Mouse (Mus musculus): ENCODE results near the gene Gm28051. TPM values are rescaled to one million over a fixed set of nuclear protein-coding genes. Genes with fewer than 3 reads are reported as not detected.

The Gm28051 gene
- polyA plus RNA-seq, 1 experiment from 2014 or later: not detected

DNA sequence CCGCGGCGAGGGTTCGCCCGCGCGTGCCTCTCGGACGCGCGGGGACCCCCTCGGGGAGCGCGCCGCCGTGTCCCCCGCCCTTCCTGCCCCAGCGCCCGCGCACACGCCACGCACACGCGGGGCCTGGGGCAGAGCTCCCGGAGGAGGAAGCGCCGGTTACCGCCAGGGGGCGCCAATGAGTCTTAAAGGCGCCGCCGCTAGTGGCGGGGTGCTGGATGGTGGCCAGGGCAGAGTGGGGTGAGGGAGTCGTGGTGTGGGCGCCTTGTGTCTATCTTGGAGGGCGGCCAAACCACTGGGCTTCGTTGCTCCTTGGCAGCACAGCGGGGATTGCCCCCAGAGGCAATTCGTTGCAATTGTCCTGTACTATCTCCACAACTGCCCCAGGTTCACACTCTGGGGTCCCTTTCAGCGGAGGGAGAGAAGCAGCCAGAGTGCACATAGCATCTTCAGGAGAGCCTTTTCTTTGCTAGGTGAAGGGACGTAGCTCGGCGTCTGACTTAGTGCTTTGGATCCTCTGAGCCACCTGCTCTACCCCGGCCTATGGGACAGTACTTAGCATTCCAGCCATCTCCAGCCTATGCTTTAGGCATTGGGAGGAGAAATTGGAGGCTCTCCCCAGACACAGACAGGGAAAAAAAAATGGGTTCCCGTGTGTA is 52.2 kb downstream of the Gm28051 start:
- no peaks in the 10 kb centered on the region for H3K9me3 ChIP-seq
- peak overlapping the region; percentile 83 for H3K27ac ChIP-seq
- peaks cover 42% of the 10 kb centered on the region for H3K4me1 ChIP-seq (replicated peaks)
- peak overlapping the region; percentile 84 for H3K9ac ChIP-seq (replicated peaks)
- H3K36me3 ChIP-seq: no peaks in the 10 kb centered on the region
- ATAC-seq (ENCODE audit: insufficient number of reproducible peaks, insufficient read depth, low FRiP score, low TSS enrichment, low read depth): peak; percentile 77
- H3K4me3 ChIP-seq (replicated peaks): peak overlapping the region; percentile 76
- WGBS: 3% methylated on average over 45 of the region's 45 CpGs
- H3K4me2 ChIP-seq: peak overlapping the region; percentile 95
- H3K27me3 ChIP-seq: peaks cover 9% of the 10 kb centered on the region

DNA sequence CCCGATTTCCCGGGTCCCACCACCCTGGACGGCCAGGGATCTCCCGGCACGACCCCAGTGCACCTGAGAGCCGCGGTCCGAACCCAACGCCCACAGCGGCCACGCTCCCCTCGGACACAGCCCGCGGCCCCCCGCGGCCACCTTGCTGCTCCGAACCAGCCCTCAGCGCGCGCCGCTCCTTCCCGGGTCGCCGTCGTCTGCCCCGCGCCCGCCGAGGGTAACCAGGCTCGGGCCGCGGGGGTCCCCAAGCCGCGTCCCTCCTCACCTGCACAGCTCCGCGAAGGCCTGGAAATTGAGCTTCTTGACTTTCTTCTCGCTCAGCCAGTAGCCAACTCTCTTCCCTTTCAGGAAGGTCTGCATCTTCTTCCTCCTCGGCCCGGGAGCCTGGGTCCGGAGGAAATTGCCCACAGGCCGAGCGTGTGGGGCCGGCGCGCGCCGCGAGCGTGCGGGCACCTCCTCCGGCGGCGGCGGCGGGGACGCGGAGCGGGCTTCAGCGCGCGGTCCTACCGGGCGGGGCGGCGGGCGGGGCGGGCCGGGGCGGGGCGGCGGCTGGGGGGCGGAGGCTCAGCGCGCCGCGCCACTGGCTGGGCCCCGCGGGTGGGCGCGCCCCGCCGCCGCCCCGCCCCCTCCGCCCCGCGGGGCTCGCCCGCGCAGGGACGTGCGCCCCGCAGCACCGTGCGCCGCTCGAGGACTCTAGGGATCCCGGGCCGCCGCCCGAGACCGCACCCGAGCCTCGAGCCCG is 52.9 kb downstream of the Gm28051 start, which contains the start of gene Itpk1:
Gene Itpk1, minus strand, starts transcription at position 474 of the 742 bp plus-strand sequence.
- H3K4me1 ChIP-seq (replicated peaks): peaks cover 41% of the 10 kb centered on the region
- ATAC-seq (ENCODE audit: insufficient number of reproducible peaks, insufficient read depth, low FRiP score, low TSS enrichment, low read depth): peak; percentile 80
- peak within 1 kb of the TSS; percentile 83 for H3K27ac ChIP-seq
- H3K4me3 ChIP-seq (replicated peaks): peak within 1 kb of the TSS; percentile 76
- H3K4me2 ChIP-seq: peak within 1 kb of the TSS; percentile 95
- peaks cover 9% of the 10 kb centered on the region for H3K27me3 ChIP-seq
- no peaks in the 10 kb centered on the region for H3K9me3 ChIP-seq
- no peaks in the 10 kb centered on the region for H3K36me3 ChIP-seq
- under 1% methylated on average over 75 of the region's 105 CpGs for WGBS
- H3K9ac ChIP-seq (replicated peaks): peak within 1 kb of the TSS; percentile 84

DNA sequence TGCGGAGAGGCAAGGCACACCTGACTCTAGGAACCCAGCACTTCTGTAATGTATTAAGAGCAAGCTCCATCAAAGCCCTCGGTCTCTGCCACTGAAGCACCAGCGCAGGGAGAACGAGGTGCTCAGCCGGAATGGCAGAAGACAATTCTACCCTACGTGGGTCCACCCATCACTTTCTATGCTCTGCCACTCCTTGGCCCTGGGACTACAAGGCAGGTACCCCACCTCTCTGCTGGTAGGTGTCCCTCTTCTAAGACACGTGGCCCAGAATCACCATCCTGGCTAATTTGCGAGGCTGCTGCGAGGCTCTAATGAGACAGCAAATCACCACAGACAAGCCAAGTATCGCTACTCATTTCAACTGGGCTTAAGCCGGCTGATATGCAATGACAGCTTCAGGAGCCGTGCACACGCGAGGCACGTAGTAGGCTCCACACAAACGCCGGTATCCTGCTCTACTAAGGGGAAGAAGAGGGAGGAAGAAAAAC is 53.6 kb downstream of the Gm28051 start:
- no peak overlapping the region for H3K27ac ChIP-seq
- no peaks in the 10 kb centered on the region for H3K9me3 ChIP-seq
- H3K4me1 ChIP-seq (replicated peaks): peaks cover 48% of the 10 kb centered on the region
- peak overlapping the region; percentile 78 for H3K9ac ChIP-seq (replicated peaks)
- H3K27me3 ChIP-seq: peaks cover 9% of the 10 kb centered on the region
- H3K36me3 ChIP-seq: no peaks in the 10 kb centered on the region
- peak overlapping the region; percentile 95 for H3K4me2 ChIP-seq
- H3K4me3 ChIP-seq (replicated peaks): peak overlapping the region; percentile 76
- WGBS: 3% methylated on average over 17 of the region's 17 CpGs
- ATAC-seq (ENCODE audit: insufficient number of reproducible peaks, insufficient read depth, low FRiP score, low TSS enrichment, low read depth): peak; percentile 7; the same call in 1 of the 2 replicates

DNA sequence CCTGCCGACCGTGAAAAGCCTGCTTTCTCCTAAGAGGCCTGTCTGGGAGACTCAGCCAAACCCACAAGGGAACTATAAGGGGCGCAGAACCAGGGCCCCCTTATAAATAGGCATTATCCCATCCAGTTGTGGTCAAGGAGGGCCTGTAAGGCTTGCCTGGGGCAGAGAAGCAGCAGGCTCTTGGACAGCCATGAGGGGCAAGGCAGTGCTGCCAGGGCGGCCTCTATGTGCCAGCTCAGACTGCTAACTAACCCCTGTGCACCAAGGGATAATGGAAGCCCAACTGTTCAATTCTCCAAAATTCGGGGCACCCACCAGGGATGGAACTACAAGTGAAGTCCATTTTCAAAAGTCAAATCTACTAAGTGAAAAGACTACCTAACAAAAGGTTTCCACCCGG is 54.1 kb downstream of the Gm28051 start:
- peak overlapping the region; percentile 76 for H3K4me3 ChIP-seq (replicated peaks)
- H3K36me3 ChIP-seq: no peaks in the 10 kb centered on the region
- H3K4me2 ChIP-seq: peak overlapping the region; percentile 95
- 41% methylated on average over 6 of the region's 6 CpGs for WGBS
- 0 out of 2 replicates have a peak overlapping the region, but pooled peaks have one; percentile 1 for H3K27ac ChIP-seq
- no peaks in the 10 kb centered on the region for H3K9me3 ChIP-seq
- H3K27me3 ChIP-seq: peaks cover 9% of the 10 kb centered on the region
- H3K9ac ChIP-seq (replicated peaks): 0 out of 2 replicates have a peak overlapping the region, but pooled peaks have one; percentile 13
- no peak for ATAC-seq (ENCODE audit: insufficient number of reproducible peaks, insufficient read depth, low FRiP score, low TSS enrichment, low read depth)
- H3K4me1 ChIP-seq (replicated peaks): peaks cover 53% of the 10 kb centered on the region

DNA sequence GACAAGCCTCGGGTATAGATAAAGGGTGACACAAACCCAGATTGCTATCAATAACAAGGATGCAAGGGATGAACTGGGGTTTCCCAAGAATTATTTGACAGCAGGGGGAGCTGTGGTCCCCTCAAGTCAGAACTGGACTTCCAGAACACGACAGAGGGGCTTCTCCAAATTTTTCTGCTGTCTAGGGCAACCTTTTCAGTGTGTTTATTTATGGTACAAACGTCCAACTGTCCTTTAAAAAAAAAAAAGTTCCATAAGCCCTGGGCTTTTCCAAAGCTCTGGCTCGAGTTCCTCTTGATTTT is 54.5 kb downstream of the Gm28051 start:
- Histone ChIP-seq H3K4me2 (peak overlapping the region; percentile 95), H3K4me3 (replicated peaks) (peak overlapping the region; percentile 76), H3K27me3 (peaks cover 9% of the 10 kb centered on the region), H3K9ac (replicated peaks) (no peak overlapping the region; the same call in 1 of the 2 replicates), H3K9me3 (no peaks in the 10 kb centered on the region), H3K4me1 (replicated peaks) (peaks cover 57% of the 10 kb centered on the region), H3K36me3 (no peaks in the 10 kb centered on the region), H3K27ac (0 out of 2 replicates have a peak overlapping the region, but pooled peaks have one; percentile 50)
- WGBS: 11% methylated on average over 4 of the region's 4 CpGs
- ATAC-seq (ENCODE audit: insufficient number of reproducible peaks, insufficient read depth, low FRiP score, low TSS enrichment, low read depth): no peak

DNA sequence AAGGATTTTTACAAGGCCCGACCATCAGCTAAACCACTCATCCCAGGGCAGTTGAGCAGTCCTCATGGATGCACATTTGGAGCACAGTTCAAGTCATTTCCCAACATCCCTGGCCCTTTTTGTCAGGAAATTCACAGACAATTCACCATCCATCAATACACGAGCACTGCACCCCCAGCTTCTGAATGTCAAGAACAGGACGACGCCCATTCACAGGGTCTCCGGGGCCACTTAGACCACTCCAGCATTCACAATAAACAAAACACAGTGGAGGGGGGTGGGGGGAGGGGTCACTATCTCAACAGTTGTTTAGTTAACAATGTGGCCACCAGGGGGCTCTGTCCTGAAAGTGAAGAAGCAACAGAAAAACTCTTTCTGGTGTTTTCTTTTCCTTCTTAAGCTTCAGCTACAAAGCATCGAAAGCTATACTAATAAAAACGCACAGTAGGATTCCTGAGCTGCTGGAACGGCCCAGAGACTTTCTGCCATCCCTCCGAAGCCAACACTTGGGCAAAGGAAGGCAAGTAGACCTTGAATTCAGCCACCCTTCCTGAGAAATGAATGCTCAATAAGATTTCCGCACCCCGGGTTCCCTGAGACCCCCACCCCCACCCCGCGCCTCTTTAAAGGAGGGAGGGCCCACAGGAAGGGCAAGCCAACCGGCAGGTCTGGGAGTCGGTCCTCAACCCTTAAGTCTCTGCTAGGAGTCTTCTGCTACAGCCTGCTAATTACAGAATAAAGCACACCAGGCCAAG is 55.0 kb downstream of the Gm28051 start:
- no peaks in the 10 kb centered on the region for H3K9me3 ChIP-seq
- no peak for ATAC-seq (ENCODE audit: insufficient number of reproducible peaks, insufficient read depth, low FRiP score, low TSS enrichment, low read depth)
- peaks cover 9% of the 10 kb centered on the region for H3K27me3 ChIP-seq
- H3K4me2 ChIP-seq: peak overlapping the region; percentile 95
- 0 out of 2 replicates have a peak overlapping the region, but pooled peaks have one; percentile 50 for H3K27ac ChIP-seq
- peak overlapping the region; percentile 31 for H3K4me3 ChIP-seq (replicated peaks)
- no peaks in the 10 kb centered on the region for H3K36me3 ChIP-seq
- WGBS: 5% methylated on average over 15 of the region's 15 CpGs
- no peak overlapping the region; the same call in 1 of the 2 replicates for H3K9ac ChIP-seq (replicated peaks)
- peaks cover 62% of the 10 kb centered on the region for H3K4me1 ChIP-seq (replicated peaks)

DNA sequence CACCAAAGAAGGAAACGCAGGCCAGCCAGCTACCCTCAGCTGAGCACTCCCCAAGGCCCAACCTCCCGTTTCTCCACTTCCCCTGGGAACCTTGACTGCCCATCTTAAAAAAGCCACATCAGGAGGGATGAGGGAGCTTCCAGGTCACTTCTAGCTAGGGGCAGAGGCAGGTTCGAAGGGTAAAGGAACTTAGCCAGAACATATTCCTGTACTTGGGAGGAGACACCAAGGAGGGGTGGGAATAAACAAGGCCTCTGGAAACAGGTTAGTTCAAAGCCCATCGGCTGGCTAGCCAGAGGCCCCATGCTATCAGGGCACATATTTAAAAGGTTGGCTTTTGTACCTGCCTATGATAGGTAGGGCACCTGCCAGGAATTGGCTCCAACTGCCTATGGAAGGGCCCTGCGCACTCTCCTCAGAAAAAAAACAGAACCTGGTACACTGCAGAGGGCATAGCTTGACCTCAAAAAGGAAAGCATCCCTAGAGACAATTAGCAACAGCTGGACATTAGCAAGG is 55.8 kb downstream of the Gm28051 start:
- Histone ChIP-seq H3K9me3 (no peaks in the 10 kb centered on the region), H3K27ac (no peak overlapping the region), H3K4me1 (replicated peaks) (peaks cover 69% of the 10 kb centered on the region), H3K4me2 (no peak overlapping the region), H3K27me3 (peaks cover 9% of the 10 kb centered on the region), H3K4me3 (replicated peaks) (no peak overlapping the region), H3K9ac (replicated peaks) (no peak overlapping the region), H3K36me3 (no peaks in the 10 kb centered on the region)
- no peak for ATAC-seq (ENCODE audit: insufficient number of reproducible peaks, insufficient read depth, low FRiP score, low TSS enrichment, low read depth)
- 89% methylated on average over 5 of the region's 5 CpGs for WGBS

DNA sequence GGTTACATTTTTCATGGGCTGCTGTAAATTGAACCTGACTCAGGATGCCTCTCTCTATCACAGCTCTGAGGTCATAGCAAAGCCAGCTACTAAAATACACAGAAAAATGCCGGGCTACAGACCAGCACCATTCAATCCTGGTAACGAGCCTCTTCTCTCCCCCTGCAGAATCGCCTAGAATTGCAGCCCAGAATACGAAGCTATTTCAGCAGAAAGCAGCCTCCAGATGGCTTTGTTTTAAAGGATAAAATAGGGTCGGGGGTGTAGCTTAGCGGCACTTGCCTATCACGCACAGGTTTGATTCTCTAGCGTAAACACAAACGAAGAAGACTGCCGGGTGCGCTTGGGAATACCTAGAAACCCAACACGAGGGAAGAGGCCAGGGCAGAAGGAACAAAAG is 57.1 kb downstream of the Gm28051 start:
- no peak overlapping the region for H3K4me2 ChIP-seq
- H3K4me3 ChIP-seq (replicated peaks): no peak overlapping the region
- WGBS: 47% methylated on average over 12 of the region's 12 CpGs
- H3K4me1 ChIP-seq (replicated peaks): peaks cover 68% of the 10 kb centered on the region
- H3K9me3 ChIP-seq: no peaks in the 10 kb centered on the region
- no peak overlapping the region for H3K9ac ChIP-seq (replicated peaks)
- ATAC-seq (ENCODE audit: insufficient number of reproducible peaks, insufficient read depth, low FRiP score, low TSS enrichment, low read depth): no peak
- H3K27me3 ChIP-seq: peaks cover 9% of the 10 kb centered on the region
- H3K36me3 ChIP-seq: no peaks in the 10 kb centered on the region
- peak overlapping the region; percentile 37; the same call in 1 of the 2 replicates for H3K27ac ChIP-seq

DNA sequence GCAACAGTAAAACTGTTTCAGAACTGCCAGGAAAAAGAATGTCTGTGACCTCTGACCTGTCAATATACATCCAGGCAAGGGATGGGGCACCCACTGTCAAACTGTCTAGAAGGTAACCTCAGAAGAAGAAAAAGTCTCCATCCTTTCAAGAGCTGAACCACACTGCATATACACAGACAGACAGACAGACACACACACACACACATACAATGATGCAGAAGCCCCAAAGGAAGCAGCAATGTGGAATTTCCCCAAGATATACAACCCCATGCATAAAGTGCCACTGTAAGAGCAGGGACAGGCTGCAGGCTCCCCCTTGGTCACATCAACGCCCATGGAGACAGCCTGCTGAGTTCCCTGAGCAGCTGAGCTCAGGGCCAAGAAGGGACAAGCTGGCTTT is 58.4 kb downstream of the Gm28051 start:
- Histone ChIP-seq H3K4me1 (replicated peaks) (peaks cover 61% of the 10 kb centered on the region), H3K4me3 (replicated peaks) (no peak overlapping the region), H3K27me3 (peaks cover 7% of the 10 kb centered on the region), H3K36me3 (no peaks in the 10 kb centered on the region), H3K9ac (replicated peaks) (no peak overlapping the region), H3K9me3 (no peaks in the 10 kb centered on the region), H3K4me2 (no peak overlapping the region), H3K27ac (0 out of 2 replicates have a peak overlapping the region, but pooled peaks have one; percentile 62)
- 43% methylated on average over 1 of the region's 1 CpGs for WGBS
- ATAC-seq (ENCODE audit: insufficient number of reproducible peaks, insufficient read depth, low FRiP score, low TSS enrichment, low read depth): no peak

DNA sequence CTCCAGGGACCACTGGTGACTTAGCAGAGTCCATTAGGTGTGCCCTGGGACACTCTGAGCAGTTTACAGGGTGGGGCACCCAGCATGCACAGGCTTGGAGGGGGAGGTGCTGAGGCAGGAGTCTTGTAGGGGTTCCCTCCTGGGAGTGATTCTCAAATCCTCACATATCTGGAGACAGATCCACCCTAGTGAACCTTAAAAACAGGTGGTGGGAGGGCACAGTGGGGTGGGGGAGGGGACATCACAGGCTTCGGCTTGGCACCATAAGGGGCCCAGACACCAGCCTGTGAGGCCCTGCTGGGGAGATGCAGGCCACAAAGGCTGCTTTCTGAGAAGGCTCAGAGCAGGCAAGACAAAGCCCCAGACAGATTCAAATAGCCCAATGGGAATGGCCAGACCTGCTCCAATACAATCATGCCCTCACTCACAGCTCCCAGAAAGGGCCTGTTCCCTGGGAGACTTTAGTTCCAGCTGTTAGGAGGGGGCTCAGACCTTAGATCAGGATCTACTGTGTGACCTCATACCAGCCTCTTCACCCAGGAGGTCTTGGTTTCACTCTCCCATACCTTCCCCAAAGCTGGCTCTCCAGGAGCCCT is 59.4 kb downstream of the Gm28051 start:
- Histone ChIP-seq H3K4me1 (replicated peaks) (peaks cover 51% of the 10 kb centered on the region), H3K27ac (peak overlapping the region; percentile 62; the same call in 1 of the 2 replicates)

More for the DNA sequence above, 59.4 kb downstream of the Gm28051 start:
- peak overlapping the region; percentile 44; the same call in 1 of the 2 replicates for H3K9ac ChIP-seq (replicated peaks)
- 18% methylated on average over 1 of the region's 1 CpGs for WGBS
- H3K27me3 ChIP-seq: 0 out of 2 replicates have a peak, but pooled peaks cover under 1% of the 10 kb centered on the region
- no peaks in the 10 kb centered on the region for H3K9me3 ChIP-seq
- H3K36me3 ChIP-seq: no peaks in the 10 kb centered on the region
- ATAC-seq (ENCODE audit: insufficient number of reproducible peaks, insufficient read depth, low FRiP score, low TSS enrichment, low read depth): no peak
- no peak overlapping the region for H3K4me2 ChIP-seq
- H3K4me3 ChIP-seq (replicated peaks): no peak overlapping the region

All from limb, embryonic 12.5 days (tissue).